Mouse (Mus musculus) olfactory bulb, adult 2 months (tissue): Measurements from ENCODE around the gene Selenoo.

ENCODE experiments used
- CTCF ChIP-seq: fragments of 200-500 bp; IDR thresholded peaks from 2 replicates; pipeline ENCODE4 v1.5.1; 2012; ENCODE audit warnings: low read depth, mild to moderate bottlenecking, low read length, moderate library complexity; ENCODE audit not compliant: insufficient read depth
- POLR2A ChIP-seq: fragments of 200-500 bp; IDR thresholded peaks from 2 replicates; pipeline ENCODE4 v1.6.1; 2012; ENCODE audit warnings: mild to moderate bottlenecking, low read depth, low read length, moderate library complexity; ENCODE audit not compliant: insufficient read depth

DNA sequence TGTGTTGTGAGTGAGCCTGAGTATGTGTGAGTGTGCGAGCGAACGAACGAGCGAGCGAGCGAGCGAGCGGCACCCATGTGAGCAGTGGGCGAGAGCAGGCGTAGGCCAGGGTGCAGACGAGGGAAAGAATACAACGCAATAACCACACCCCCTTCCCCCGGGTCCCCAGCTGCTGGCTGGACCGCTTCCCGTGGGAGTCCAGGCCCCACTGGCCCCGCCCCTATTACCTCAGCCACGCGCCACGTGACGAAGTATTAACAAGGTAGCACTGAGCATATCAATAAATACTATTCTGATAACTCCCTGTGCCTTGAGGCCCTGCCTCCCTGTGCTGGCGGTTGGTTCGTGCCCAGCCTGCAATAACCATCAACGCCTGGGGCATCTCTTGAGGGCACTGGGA lies 18.3 kb upstream of the Selenoo start:
- TF ChIP-seq CTCF (no peak), POLR2A (no peak)
